Mouse (Mus musculus): ENCODE results near the gene Aqp12. TPM values are rescaled to one million over a fixed set of nuclear protein-coding genes. Genes with fewer than 3 reads are reported as not detected.
"Not testable (repeated sequence)": the region's sequence is repeated elsewhere in the genome, so short reads cannot be mapped to it uniquely, and the experiment has no call there.

Aqp12 gene
- polyA plus RNA-seq (2015; fragmentation: Nextera tagmentation; extraction: Ambion mirVana), result not detected in 2 replicates

DNA sequence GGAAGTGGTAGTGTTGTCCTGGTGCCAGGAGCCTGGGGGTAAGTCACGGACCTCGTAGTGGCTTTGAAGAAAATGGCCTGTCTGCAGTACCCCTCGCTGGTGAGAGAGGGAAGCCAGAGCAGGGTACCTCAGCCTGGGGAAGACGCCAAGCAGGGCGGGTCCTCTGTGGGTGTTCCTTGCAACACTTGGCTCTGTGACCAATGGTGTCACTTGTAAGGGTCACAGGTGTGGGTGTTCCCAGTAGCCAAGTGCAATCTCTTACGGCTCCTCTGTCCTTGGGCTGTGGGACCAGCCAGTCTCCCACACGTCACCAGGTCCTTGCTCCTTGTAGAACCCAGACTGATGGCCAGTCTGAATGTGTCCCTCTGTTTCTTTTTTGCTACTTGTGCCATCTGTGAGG, at the start of gene Aqp12:
Aqp12 (plus strand) TSS at position 274 of the 400 bp plus-strand sequence.
- Histone ChIP-seq H3K27ac (ENCODE audit: low read length) (no peak within 1 kb of the TSS), H3K36me3 (ENCODE audit: control insufficient read depth, insufficient read depth, low read length) (no peaks in the 10 kb centered on the region), H3K4me2 (ENCODE audit: low read depth, low read length) (no peak within 1 kb of the TSS), H3K9me3 (ENCODE audit: control insufficient read depth, low read length) (no peaks in the 10 kb centered on the region; the same call in 1 of the 2 replicates), H3K4me3 (ENCODE audit: low read length) (no peak within 1 kb of the TSS), H3K4me1 (replicated peaks; ENCODE audit: control insufficient read depth, insufficient read depth, low read length) (peaks cover 3% of the 10 kb centered on the region; the same call in 1 of the 2 replicates), H3K9ac (ENCODE audit: low read length) (no peak within 1 kb of the TSS), H3K27me3 (ENCODE audit: control insufficient read depth, insufficient read depth, low read depth, low read length) (no peaks in the 10 kb centered on the region)
- WGBS, result 58% methylated on average over 7 of the region's 7 CpGs
- no peak for ATAC-seq (ENCODE audit: low read depth)

DNA sequence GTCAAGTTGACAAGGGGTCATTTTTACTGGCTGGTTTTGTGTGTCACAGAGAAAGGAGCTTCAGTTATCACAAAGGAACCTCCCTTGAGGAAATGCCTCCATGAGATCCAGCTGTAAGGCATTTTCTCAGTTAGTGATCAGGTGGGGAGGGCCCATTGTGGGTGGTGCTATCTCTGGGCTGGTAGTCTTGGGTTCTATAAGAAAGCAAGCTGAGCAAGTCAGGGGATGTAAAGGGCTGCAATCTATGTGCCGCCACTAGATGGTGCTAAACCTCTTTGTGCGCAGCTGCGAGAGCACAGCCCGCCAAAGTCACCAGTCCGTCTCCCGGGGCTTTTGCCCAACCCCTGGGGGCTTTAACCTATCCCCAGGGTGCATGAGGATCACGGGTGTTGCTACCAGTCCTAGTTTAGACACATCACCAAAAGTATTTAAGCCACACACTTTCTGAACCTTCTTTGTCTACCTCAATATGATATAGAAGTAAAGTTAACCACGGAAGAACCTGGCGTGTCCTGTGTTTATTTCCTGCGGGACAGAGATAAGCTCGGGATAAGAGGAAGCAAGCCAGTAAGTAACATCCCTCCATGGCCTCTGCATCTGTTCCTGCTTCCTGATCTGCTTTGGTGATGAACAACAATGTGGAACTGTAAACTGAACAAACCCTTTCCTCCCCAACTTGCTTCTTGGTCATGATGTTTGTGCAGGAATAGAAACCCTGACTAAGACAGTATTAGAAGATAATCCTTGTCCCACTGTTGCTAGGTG, 49.4 kb upstream of the Aqp12 start:
- H3K4me2 ChIP-seq (ENCODE audit: low read depth, low read length), result peak overlapping the region; percentile 47
- peak overlapping the region; percentile 19 for H3K4me3 ChIP-seq (ENCODE audit: low read length)
- not testable (repeated sequence) for H3K27me3 ChIP-seq (ENCODE audit: control insufficient read depth, insufficient read depth, low read depth, low read length); H3K27ac ChIP-seq (ENCODE audit: low read length); H3K36me3 ChIP-seq (ENCODE audit: control insufficient read depth, insufficient read depth, low read length); H3K4me1 ChIP-seq (replicated peaks; ENCODE audit: control insufficient read depth, insufficient read depth, low read length); H3K9me3 ChIP-seq (ENCODE audit: control insufficient read depth, low read length)
- H3K9ac ChIP-seq (ENCODE audit: low read length), result peak overlapping the region; percentile 19; the same call in 1 of the 2 replicates
- 3% methylated on average over 11 of the region's 11 CpGs for WGBS
- ATAC-seq (ENCODE audit: low read depth), result peak; percentile 23; the same call in 1 of the 2 replicates

DNA sequence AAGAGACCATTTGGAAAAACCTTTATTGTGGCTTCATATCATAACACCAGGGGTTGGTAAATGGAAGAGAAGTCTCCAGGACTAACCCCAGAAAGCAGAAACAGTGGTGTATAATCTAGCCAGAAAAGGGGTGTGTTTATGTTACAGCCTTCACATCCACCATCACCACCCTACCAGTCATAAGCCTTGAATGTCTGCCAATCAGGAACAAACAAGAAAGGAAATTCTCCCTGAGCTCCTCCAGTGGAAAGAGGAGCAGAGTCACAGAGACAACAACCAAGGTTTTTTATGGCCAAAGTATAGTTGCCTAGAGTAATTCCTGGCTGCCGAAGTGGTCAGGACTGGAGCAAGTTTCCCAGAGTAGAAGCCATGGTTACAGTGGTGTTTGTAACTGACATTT, 47.1 kb upstream of the Aqp12 start:
- H3K27me3 ChIP-seq (ENCODE audit: control insufficient read depth, insufficient read depth, low read depth, low read length), result no peaks in the 10 kb centered on the region
- ATAC-seq (ENCODE audit: low read depth), result no peak
- no peaks in the 10 kb centered on the region for H3K9me3 ChIP-seq (ENCODE audit: control insufficient read depth, low read length)
- no peak overlapping the region for H3K4me3 ChIP-seq (ENCODE audit: low read length)
- WGBS, result 76% methylated on average over 1 of the region's 1 CpGs
- no peak overlapping the region for H3K9ac ChIP-seq (ENCODE audit: low read length)
- H3K27ac ChIP-seq (ENCODE audit: low read length), result no peak overlapping the region
- H3K4me1 ChIP-seq (replicated peaks; ENCODE audit: control insufficient read depth, insufficient read depth, low read length), result no peaks in the 10 kb centered on the region
- no peaks in the 10 kb centered on the region for H3K36me3 ChIP-seq (ENCODE audit: control insufficient read depth, insufficient read depth, low read length)
- H3K4me2 ChIP-seq (ENCODE audit: low read depth, low read length), result no peak overlapping the region

DNA sequence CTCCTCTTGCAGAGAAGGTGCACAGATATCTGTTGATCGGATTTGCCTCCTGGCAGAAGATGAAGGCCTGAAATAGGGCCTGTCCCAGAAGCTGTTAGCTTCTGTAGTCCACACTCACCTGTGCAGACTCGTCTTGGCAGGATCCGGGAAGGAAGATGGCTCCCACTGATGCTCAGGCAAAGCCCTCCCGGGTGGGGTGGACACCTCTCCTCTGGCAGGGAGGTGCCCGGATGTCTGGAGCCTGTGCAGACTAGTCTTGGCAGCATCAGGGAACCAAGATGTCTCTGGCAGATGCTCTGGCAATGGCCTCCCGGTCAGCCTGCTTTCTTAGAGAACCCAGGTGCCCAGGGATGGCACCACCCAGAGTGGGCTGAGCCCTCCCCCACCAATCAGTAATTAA, 35.3 kb upstream of the Aqp12 start:
- not testable (repeated sequence) for H3K9me3 ChIP-seq (ENCODE audit: control insufficient read depth, low read length); H3K9ac ChIP-seq (ENCODE audit: low read length); H3K4me1 ChIP-seq (replicated peaks; ENCODE audit: control insufficient read depth, insufficient read depth, low read length); H3K4me3 ChIP-seq (ENCODE audit: low read length); H3K27me3 ChIP-seq (ENCODE audit: control insufficient read depth, insufficient read depth, low read depth, low read length); H3K36me3 ChIP-seq (ENCODE audit: control insufficient read depth, insufficient read depth, low read length); ATAC-seq (ENCODE audit: low read depth); H3K4me2 ChIP-seq (ENCODE audit: low read depth, low read length); H3K27ac ChIP-seq (ENCODE audit: low read length)
- 86% methylated on average over 6 of the region's 6 CpGs for WGBS

DNA sequence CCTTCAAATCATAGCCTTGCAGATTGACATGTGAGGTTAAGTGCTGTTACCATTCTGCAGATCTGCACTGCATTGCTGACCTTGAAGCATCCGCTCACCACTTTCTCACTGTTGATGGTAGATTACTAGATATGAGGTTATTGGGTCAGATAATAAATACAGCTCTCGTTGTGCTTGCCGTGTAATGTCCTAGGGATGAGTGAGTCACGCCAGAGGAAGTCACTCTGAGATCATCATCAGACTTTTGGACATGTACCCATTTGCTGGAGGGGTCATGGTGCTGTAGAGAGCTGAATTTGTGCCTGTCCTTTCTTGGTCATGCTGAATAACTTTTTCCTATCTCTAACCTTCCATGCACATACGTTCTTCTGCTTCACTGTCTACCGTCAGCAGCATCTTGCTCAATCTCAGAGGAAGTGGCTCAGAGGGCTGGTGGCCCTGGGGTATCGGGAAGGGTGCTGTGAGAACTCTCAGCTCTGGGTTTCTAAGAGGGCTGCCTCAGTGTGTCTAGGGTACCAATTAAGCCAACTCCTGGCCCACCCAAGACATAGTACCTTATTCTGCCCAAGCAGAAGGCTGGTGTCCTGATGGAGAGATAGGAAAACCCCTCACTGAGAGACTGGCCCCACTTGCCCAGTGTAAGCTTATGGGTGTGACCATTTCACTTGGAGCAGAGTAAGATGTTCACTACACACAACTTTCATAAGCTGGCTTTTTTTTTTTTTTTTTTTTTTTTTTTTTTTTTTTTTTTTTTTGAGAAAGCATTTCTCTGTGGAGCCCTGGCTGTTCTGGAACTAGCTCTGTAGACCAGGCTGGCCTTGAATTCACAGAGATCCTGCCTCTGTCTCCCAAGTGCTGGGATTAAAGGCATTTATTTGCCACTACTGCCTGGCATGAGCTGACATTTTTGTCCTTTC, 34.0 kb upstream of the Aqp12 start:
- Histone ChIP-seq H3K27ac (ENCODE audit: low read length) (no peak overlapping the region; the same call in 1 of the 2 replicates), H3K36me3 (ENCODE audit: control insufficient read depth, insufficient read depth, low read length) (no peaks in the 10 kb centered on the region), H3K9me3 (ENCODE audit: control insufficient read depth, low read length) (no peaks in the 10 kb centered on the region), H3K4me1 (replicated peaks; ENCODE audit: control insufficient read depth, insufficient read depth, low read length) (peaks cover 12% of the 10 kb centered on the region), H3K4me2 (ENCODE audit: low read depth, low read length) (no peak overlapping the region), H3K4me3 (ENCODE audit: low read length) (no peak overlapping the region), H3K27me3 (ENCODE audit: control insufficient read depth, insufficient read depth, low read depth, low read length) (no peaks in the 10 kb centered on the region), H3K9ac (ENCODE audit: low read length) (no peak overlapping the region)
- WGBS, result 80% methylated on average over 7 of the region's 7 CpGs
- no peak for ATAC-seq (ENCODE audit: low read depth)

DNA sequence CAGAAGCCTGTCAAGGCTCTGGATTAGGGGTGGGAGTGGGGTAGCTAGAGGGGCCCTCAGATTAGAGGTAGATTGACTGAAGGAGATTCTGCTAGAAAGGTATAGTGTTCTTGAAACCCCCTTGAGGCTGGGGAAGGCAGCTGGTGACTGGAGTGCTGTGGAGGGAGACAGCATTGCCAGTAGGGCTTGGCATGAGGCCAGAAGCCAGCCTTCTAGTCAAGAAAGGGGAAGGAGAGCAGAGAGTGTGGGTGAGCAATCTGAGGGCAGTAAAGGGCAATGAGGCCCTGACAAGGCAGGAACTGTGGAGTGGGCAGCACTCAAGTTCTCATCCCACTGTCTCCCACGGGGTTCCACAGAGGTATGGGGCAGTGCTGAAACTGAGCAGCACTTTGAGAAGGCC, 33.3 kb upstream of the Aqp12 start:
- Histone ChIP-seq H3K36me3 (ENCODE audit: control insufficient read depth, insufficient read depth, low read length) (no peaks in the 10 kb centered on the region), H3K4me3 (ENCODE audit: low read length) (no peak overlapping the region), H3K4me2 (ENCODE audit: low read depth, low read length) (no peak overlapping the region), H3K9me3 (ENCODE audit: control insufficient read depth, low read length) (no peaks in the 10 kb centered on the region), H3K9ac (ENCODE audit: low read length) (no peak overlapping the region), H3K27ac (ENCODE audit: low read length) (no peak overlapping the region; the same call in 1 of the 2 replicates), H3K27me3 (ENCODE audit: control insufficient read depth, insufficient read depth, low read depth, low read length) (no peaks in the 10 kb centered on the region), H3K4me1 (replicated peaks; ENCODE audit: control insufficient read depth, insufficient read depth, low read length) (peaks cover 12% of the 10 kb centered on the region)
- peak; percentile 82 for ATAC-seq (ENCODE audit: low read depth)
- 20% methylated on average over 1 of the region's 1 CpGs for WGBS

DNA sequence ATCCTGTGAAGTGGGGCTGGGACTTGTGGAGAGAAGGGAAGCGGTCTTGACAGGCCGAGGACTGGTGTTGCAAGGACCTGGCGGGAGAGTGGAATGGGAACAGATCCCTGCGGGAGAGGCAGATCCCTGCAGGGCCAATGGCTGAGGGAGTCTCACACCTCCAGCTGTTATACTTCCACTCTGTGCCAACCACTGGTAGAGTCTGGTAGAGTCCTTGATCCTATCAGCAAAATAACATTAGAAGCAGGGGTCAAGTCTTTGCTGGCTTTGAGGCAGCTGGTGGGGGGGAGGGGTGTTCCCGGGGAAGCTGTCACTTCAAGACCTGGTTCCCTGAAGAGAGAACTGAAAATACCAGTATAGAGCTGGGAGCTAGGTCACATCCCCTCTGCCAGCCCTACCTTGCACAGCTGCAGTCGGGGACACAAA, 30.0 kb upstream of the Aqp12 start:
- Histone ChIP-seq H3K4me2 (ENCODE audit: low read depth, low read length) (no peak overlapping the region), H3K9ac (ENCODE audit: low read length) (no peak overlapping the region), H3K27ac (ENCODE audit: low read length) (peak overlapping the region; percentile 0; the same call in 1 of the 2 replicates), H3K9me3 (ENCODE audit: control insufficient read depth, low read length) (no peaks in the 10 kb centered on the region), H3K36me3 (ENCODE audit: control insufficient read depth, insufficient read depth, low read length) (no peaks in the 10 kb centered on the region), H3K4me1 (replicated peaks; ENCODE audit: control insufficient read depth, insufficient read depth, low read length) (peaks cover 22% of the 10 kb centered on the region), H3K27me3 (ENCODE audit: control insufficient read depth, insufficient read depth, low read depth, low read length) (no peaks in the 10 kb centered on the region; the same call in 1 of the 2 replicates), H3K4me3 (ENCODE audit: low read length) (no peak overlapping the region)
- WGBS, result 17% methylated on average over 6 of the region's 6 CpGs
- peak; percentile 54 for ATAC-seq (ENCODE audit: low read depth)

DNA sequence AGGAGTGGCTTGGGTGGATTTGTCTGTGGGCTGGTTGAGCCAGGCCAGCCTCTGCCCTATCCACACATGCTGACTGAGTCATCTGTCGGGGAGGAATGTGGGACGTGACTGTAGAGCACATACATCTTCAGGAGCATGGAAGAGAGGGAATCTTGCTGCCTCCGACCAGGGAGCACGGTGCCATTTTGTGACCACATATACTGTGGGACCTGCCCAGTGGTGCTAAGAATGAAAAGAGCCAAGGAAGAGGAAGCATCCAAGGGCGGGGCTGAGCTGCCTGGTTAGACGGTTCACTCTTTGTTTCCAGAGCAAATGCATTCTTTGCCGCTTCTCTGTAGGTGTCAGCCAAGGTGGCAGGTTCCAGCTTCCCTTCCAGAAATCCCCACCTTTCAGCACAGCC, 27.5 kb upstream of the Aqp12 start:
- no peak for ATAC-seq (ENCODE audit: low read depth)
- H3K4me2 ChIP-seq (ENCODE audit: low read depth, low read length), result peak overlapping the region; percentile 27
- 29% methylated on average over 7 of the region's 7 CpGs for WGBS
- no peaks in the 10 kb centered on the region for H3K36me3 ChIP-seq (ENCODE audit: control insufficient read depth, insufficient read depth, low read length)
- peak overlapping the region; percentile 35; the same call in 1 of the 2 replicates for H3K9ac ChIP-seq (ENCODE audit: low read length)
- H3K4me3 ChIP-seq (ENCODE audit: low read length), result no peak overlapping the region
- H3K27ac ChIP-seq (ENCODE audit: low read length), result no peak overlapping the region
- no peaks in the 10 kb centered on the region; the same call in 1 of the 2 replicates for H3K27me3 ChIP-seq (ENCODE audit: control insufficient read depth, insufficient read depth, low read depth, low read length)
- H3K4me1 ChIP-seq (replicated peaks; ENCODE audit: control insufficient read depth, insufficient read depth, low read length), result peaks cover 17% of the 10 kb centered on the region
- H3K9me3 ChIP-seq (ENCODE audit: control insufficient read depth, low read length), result no peaks in the 10 kb centered on the region

DNA sequence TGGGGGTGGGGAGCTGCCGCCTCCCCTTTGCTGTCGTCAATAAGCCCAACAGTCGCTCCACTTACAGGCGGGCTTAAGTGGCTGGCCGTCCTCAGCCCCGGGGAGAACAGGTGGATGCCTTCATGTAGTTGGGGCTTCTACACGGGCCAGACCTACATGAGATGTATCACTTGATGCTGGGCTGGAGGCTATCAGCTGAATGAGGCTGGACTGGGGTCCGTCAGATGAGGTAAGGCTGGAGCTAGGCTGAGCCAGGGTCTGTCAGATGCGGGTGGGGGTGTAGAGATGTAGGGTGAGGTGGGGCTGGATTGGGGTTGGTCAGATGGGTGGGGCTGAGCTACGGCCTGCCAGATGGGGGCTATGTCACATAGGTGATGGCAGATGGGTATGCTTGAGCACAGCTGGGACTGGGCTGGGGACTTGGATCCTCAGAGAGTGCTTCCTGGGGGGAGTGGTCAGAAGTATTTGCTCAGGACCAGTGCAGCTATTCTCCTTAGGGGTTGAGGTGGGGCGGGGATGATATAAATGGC, 27.0 kb upstream of the Aqp12 start:
- H3K4me1 ChIP-seq (replicated peaks; ENCODE audit: control insufficient read depth, insufficient read depth, low read length), result peaks cover 17% of the 10 kb centered on the region
- H3K27me3 ChIP-seq (ENCODE audit: control insufficient read depth, insufficient read depth, low read depth, low read length), result no peaks in the 10 kb centered on the region; the same call in 1 of the 2 replicates
- H3K27ac ChIP-seq (ENCODE audit: low read length), result no peak overlapping the region
- no peaks in the 10 kb centered on the region for H3K36me3 ChIP-seq (ENCODE audit: control insufficient read depth, insufficient read depth, low read length)
- H3K9ac ChIP-seq (ENCODE audit: low read length), result peak overlapping the region; percentile 35; the same call in 1 of the 2 replicates
- H3K9me3 ChIP-seq (ENCODE audit: control insufficient read depth, low read length), result no peaks in the 10 kb centered on the region
- ATAC-seq (ENCODE audit: low read depth), result peak; percentile 27; the same call in 1 of the 2 replicates
- H3K4me2 ChIP-seq (ENCODE audit: low read depth, low read length), result peak overlapping the region; percentile 27
- H3K4me3 ChIP-seq (ENCODE audit: low read length), result no peak overlapping the region
- 12% methylated on average over 11 of the region's 11 CpGs for WGBS
